Mouse (Mus musculus): ENCODE data around the gene P4ha1. TPM values are rescaled to one million over a fixed set of nuclear protein-coding genes. Genes with fewer than 3 reads are reported as not detected.

Gene P4ha1
- polyA plus RNA-seq, 1 experiment from 2014 or later: 78.0 TPM

GRCm38 (mm10) chr10:59364551-59364950 lies 41.5 kb downstream of the P4ha1 start:
- Histone ChIP-seq H3K9me3 (ENCODE audit: low read length) (no peaks in the 10 kb centered on the region), H3K27me3 (ENCODE audit: insufficient read depth, low read length) (no peaks in the 10 kb centered on the region), H3K4me1 (ENCODE audit: insufficient read depth, low read length) (no peaks in the 10 kb centered on the region), H3K4me2 (replicated peaks; ENCODE audit: low read depth, low read length) (no peak overlapping the region), H3K36me3 (ENCODE audit: insufficient read depth, low read length) (peaks cover 53% of the 10 kb centered on the region), H3K4me3 (ENCODE audit: low read length) (no peak overlapping the region), H3K9ac (replicated peaks; ENCODE audit: low read length) (no peak overlapping the region), H3K27ac (ENCODE audit: low read length) (no peak overlapping the region)
- 92% methylated on average over 3 of the region's 3 CpGs for WGBS
- ATAC-seq (ENCODE audit: low FRiP score, low TSS enrichment): no peak

- WGBS: 82% methylated on average over 5 of the region's 5 CpGs
- Histone ChIP-seq H3K4me2 (replicated peaks; ENCODE audit: low read depth, low read length) (no peak overlapping the region), H3K4me3 (ENCODE audit: low read length) (no peak overlapping the region), H3K27ac (ENCODE audit: low read length) (no peak overlapping the region), H3K36me3 (ENCODE audit: insufficient read depth, low read length) (peaks cover 56% of the 10 kb centered on the region), H3K9ac (replicated peaks; ENCODE audit: low read length) (no peak overlapping the region), H3K9me3 (ENCODE audit: low read length) (no peaks in the 10 kb centered on the region), H3K4me1 (ENCODE audit: insufficient read depth, low read length) (no peaks in the 10 kb centered on the region), H3K27me3 (ENCODE audit: insufficient read depth, low read length) (no peaks in the 10 kb centered on the region)
- no peak for ATAC-seq (ENCODE audit: low FRiP score, low TSS enrichment)
Observed at GRCm38 (mm10) chr10:59365804-59366589, 42.9 kb downstream of the P4ha1 start.

- peaks cover 54% of the 10 kb centered on the region for H3K36me3 ChIP-seq (ENCODE audit: insufficient read depth, low read length)
- no peaks in the 10 kb centered on the region for H3K9me3 ChIP-seq (ENCODE audit: low read length)
- no peaks in the 10 kb centered on the region for H3K4me1 ChIP-seq (ENCODE audit: insufficient read depth, low read length)
- no peaks in the 10 kb centered on the region for H3K27me3 ChIP-seq (ENCODE audit: insufficient read depth, low read length)
- H3K9ac ChIP-seq (replicated peaks; ENCODE audit: low read length): no peak overlapping the region
- H3K4me2 ChIP-seq (replicated peaks; ENCODE audit: low read depth, low read length): no peak overlapping the region
- no peak overlapping the region for H3K27ac ChIP-seq (ENCODE audit: low read length)
- no peak for ATAC-seq (ENCODE audit: low FRiP score, low TSS enrichment)
- WGBS: 95% methylated on average over 4 of the region's 4 CpGs
- H3K4me3 ChIP-seq (ENCODE audit: low read length): no peak overlapping the region
Observed at GRCm38 (mm10) chr10:59366746-59367145, 43.6 kb downstream of the P4ha1 start.

- Histone ChIP-seq H3K9me3 (ENCODE audit: low read length) (no peaks in the 10 kb centered on the region), H3K36me3 (ENCODE audit: insufficient read depth, low read length) (peaks cover 49% of the 10 kb centered on the region)
- 75% methylated on average over 4 of the region's 4 CpGs for WGBS
Observed at GRCm38 (mm10) chr10:59367206-59367605, 44.1 kb downstream of the P4ha1 start.

GRCm38 (mm10) chr10:59368729-59369128 lies 45.6 kb downstream of the P4ha1 start:
- H3K4me3 ChIP-seq (ENCODE audit: low read length): no peak overlapping the region
- no peaks in the 10 kb centered on the region for H3K4me1 ChIP-seq (ENCODE audit: insufficient read depth, low read length)
- H3K9ac ChIP-seq (replicated peaks; ENCODE audit: low read length): no peak overlapping the region
- no peak overlapping the region for H3K4me2 ChIP-seq (replicated peaks; ENCODE audit: low read depth, low read length)
- H3K36me3 ChIP-seq (ENCODE audit: insufficient read depth, low read length): peaks cover 50% of the 10 kb centered on the region
- WGBS: 87% methylated on average over 8 of the region's 8 CpGs
- no peak for ATAC-seq (ENCODE audit: low FRiP score, low TSS enrichment)
- H3K27me3 ChIP-seq (ENCODE audit: insufficient read depth, low read length): no peaks in the 10 kb centered on the region
- H3K27ac ChIP-seq (ENCODE audit: low read length): no peak overlapping the region
- no peaks in the 10 kb centered on the region for H3K9me3 ChIP-seq (ENCODE audit: low read length)

More at GRCm38 (mm10) chr10:59367206-59367605, 44.1 kb downstream of the P4ha1 start:
- Histone ChIP-seq H3K4me3 (ENCODE audit: low read length) (no peak overlapping the region), H3K4me2 (replicated peaks; ENCODE audit: low read depth, low read length) (no peak overlapping the region), H3K27ac (ENCODE audit: low read length) (no peak overlapping the region), H3K27me3 (ENCODE audit: insufficient read depth, low read length) (no peaks in the 10 kb centered on the region), H3K4me1 (ENCODE audit: insufficient read depth, low read length) (no peaks in the 10 kb centered on the region), H3K9ac (replicated peaks; ENCODE audit: low read length) (no peak overlapping the region)
- ATAC-seq (ENCODE audit: low FRiP score, low TSS enrichment): no peak

GRCm38 (mm10) chr10:59369426-59369825 lies 46.3 kb downstream of the P4ha1 start:
- Histone ChIP-seq H3K4me2 (replicated peaks; ENCODE audit: low read depth, low read length) (no peak overlapping the region), H3K4me1 (ENCODE audit: insufficient read depth, low read length) (no peaks in the 10 kb centered on the region), H3K9ac (replicated peaks; ENCODE audit: low read length) (no peak overlapping the region), H3K9me3 (ENCODE audit: low read length) (no peaks in the 10 kb centered on the region), H3K36me3 (ENCODE audit: insufficient read depth, low read length) (peaks cover 54% of the 10 kb centered on the region), H3K4me3 (ENCODE audit: low read length) (no peak overlapping the region), H3K27me3 (ENCODE audit: insufficient read depth, low read length) (no peaks in the 10 kb centered on the region), H3K27ac (ENCODE audit: low read length) (no peak overlapping the region)
- WGBS: 91% methylated on average over 9 of the region's 9 CpGs
- no peak for ATAC-seq (ENCODE audit: low FRiP score, low TSS enrichment)

- no peaks in the 10 kb centered on the region for H3K27me3 ChIP-seq (ENCODE audit: insufficient read depth, low read length)
- H3K9ac ChIP-seq (replicated peaks; ENCODE audit: low read length): no peak overlapping the region
- H3K9me3 ChIP-seq (ENCODE audit: low read length): no peaks in the 10 kb centered on the region; the same call in 1 of the 2 replicates
- WGBS: 85% methylated on average over 10 of the region's 10 CpGs
- ATAC-seq (ENCODE audit: low FRiP score, low TSS enrichment): no peak
- H3K27ac ChIP-seq (ENCODE audit: low read length): no peak overlapping the region
- no peaks in the 10 kb centered on the region for H3K4me1 ChIP-seq (ENCODE audit: insufficient read depth, low read length)
- H3K36me3 ChIP-seq (ENCODE audit: insufficient read depth, low read length): peaks cover 13% of the 10 kb centered on the region
- H3K4me3 ChIP-seq (ENCODE audit: low read length): no peak overlapping the region
- H3K4me2 ChIP-seq (replicated peaks; ENCODE audit: low read depth, low read length): no peak overlapping the region
Observed at GRCm38 (mm10) chr10:59377906-59378305, 54.8 kb downstream of the P4ha1 start.

GRCm38 (mm10) chr10:59378728-59379127 lies 55.6 kb downstream of the P4ha1 start:
- H3K27me3 ChIP-seq (ENCODE audit: insufficient read depth, low read length): no peaks in the 10 kb centered on the region
- H3K4me1 ChIP-seq (ENCODE audit: insufficient read depth, low read length): no peaks in the 10 kb centered on the region
- no peak overlapping the region for H3K9ac ChIP-seq (replicated peaks; ENCODE audit: low read length)
- no peak overlapping the region for H3K27ac ChIP-seq (ENCODE audit: low read length)
- H3K9me3 ChIP-seq (ENCODE audit: low read length): no peaks in the 10 kb centered on the region; the same call in 1 of the 2 replicates
- H3K4me3 ChIP-seq (ENCODE audit: low read length): no peak overlapping the region
- 91% methylated on average over 4 of the region's 4 CpGs for WGBS
- no peak for ATAC-seq (ENCODE audit: low FRiP score, low TSS enrichment)
- no peak overlapping the region for H3K4me2 ChIP-seq (replicated peaks; ENCODE audit: low read depth, low read length)
- H3K36me3 ChIP-seq (ENCODE audit: insufficient read depth, low read length): peaks cover 7% of the 10 kb centered on the region

- no peaks in the 10 kb centered on the region; the same call in 1 of the 2 replicates for H3K9me3 ChIP-seq (ENCODE audit: low read length)
- no peak overlapping the region for H3K9ac ChIP-seq (replicated peaks; ENCODE audit: low read length)
- no peaks in the 10 kb centered on the region for H3K36me3 ChIP-seq (ENCODE audit: insufficient read depth, low read length)
- H3K27ac ChIP-seq (ENCODE audit: low read length): no peak overlapping the region
- no peaks in the 10 kb centered on the region for H3K27me3 ChIP-seq (ENCODE audit: insufficient read depth, low read length)
- ATAC-seq (ENCODE audit: low FRiP score, low TSS enrichment): no peak
- no peak overlapping the region for H3K4me3 ChIP-seq (ENCODE audit: low read length)
- no peak overlapping the region for H3K4me2 ChIP-seq (replicated peaks; ENCODE audit: low read depth, low read length)
- WGBS: 49% methylated on average over 3 of the region's 3 CpGs
- H3K4me1 ChIP-seq (ENCODE audit: insufficient read depth, low read length): no peaks in the 10 kb centered on the region
Observed at GRCm38 (mm10) chr10:59379927-59380326, 56.8 kb downstream of the P4ha1 start.

GRCm38 (mm10) chr10:59380411-59380821 lies 57.3 kb downstream of the P4ha1 start:
- Histone ChIP-seq H3K36me3 (ENCODE audit: insufficient read depth, low read length) (no peaks in the 10 kb centered on the region), H3K4me3 (ENCODE audit: low read length) (no peak overlapping the region), H3K9ac (replicated peaks; ENCODE audit: low read length) (no peak overlapping the region), H3K4me1 (ENCODE audit: insufficient read depth, low read length) (no peaks in the 10 kb centered on the region), H3K27me3 (ENCODE audit: insufficient read depth, low read length) (no peaks in the 10 kb centered on the region), H3K4me2 (replicated peaks; ENCODE audit: low read depth, low read length) (no peak overlapping the region), H3K27ac (ENCODE audit: low read length) (no peak overlapping the region), H3K9me3 (ENCODE audit: low read length) (no peaks in the 10 kb centered on the region; the same call in 1 of the 2 replicates)
- WGBS: 79% methylated on average over 2 of the region's 2 CpGs
- no peak for ATAC-seq (ENCODE audit: low FRiP score, low TSS enrichment)
